Mouse (Mus musculus) hematopoietic stem cell, adult 5-6 weeks (primary cell): ENCODE data around the gene Gm21317. TPM values are rescaled to one million over a fixed set of nuclear protein-coding genes. Genes with fewer than 3 reads are reported as not detected.
"Not testable (repeated sequence)": the region's sequence is repeated elsewhere in the genome, so short reads cannot be mapped to it uniquely, and the experiment has no call there.

Experiments
- ATAC-seq, 2 experiments: fragments of 125-278 bp in 1 of 2; replicated peaks in 1 of 2; 2 replicates each; pipeline ENCODE4 v1.8.0; 2016 to 2017; ENCODE audit warnings: inconsistent platforms in 2 of 2, mild to moderate bottlenecking in 2 of 2, moderate number of reproducible peaks in 2 of 2, low read depth in 1 of 2, moderate TSS enrichment in 1 of 2; ENCODE audit not compliant: low FRiP score in 2 of 2, poor library complexity in 2 of 2, severe bottlenecking in 2 of 2, insufficient read depth in 1 of 2, low TSS enrichment in 1 of 2
- total RNA-seq: library from RNA; stranded (forward); fragments of 172-1452, 232-1000 nt; gene quantifications from 2 replicates; pipeline ENCODE4 v1.2.3, GENCODE M21; 2017

Gene Gm21317
- total RNA-seq: not detected in 2 replicates

DNA sequence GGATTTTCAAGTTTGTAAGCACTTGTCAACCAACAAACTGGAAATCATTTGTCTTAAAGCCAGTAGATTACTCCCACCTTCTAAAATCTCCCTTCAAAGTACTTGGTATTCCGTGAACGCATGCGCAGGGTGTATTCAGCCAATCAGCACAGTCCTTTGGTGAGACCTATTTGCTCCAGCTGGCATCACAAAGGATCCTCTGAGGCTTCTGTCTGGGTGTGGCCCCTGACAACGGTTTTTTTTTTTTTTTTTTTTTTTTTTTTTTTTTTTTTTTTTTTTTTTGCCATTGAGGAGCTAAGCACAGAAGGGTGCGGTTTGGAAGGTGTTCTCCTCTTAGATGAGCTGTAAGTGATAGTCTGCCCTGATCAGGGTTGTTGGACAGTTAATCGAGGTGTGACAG lies at the start of gene Gm21317:
TSS of gene Gm21317 (plus strand) at position 301 of the 400 bp plus-strand sequence.
- not testable (repeated sequence) for ATAC-seq
